Mouse (Mus musculus): ENCODE results near the gene Tmem242. TPM values are rescaled to one million over a fixed set of nuclear protein-coding genes. Genes with fewer than 3 reads are reported as not detected.
"Not testable (repeated sequence)": the region's sequence is repeated elsewhere in the genome, so short reads cannot be mapped to it uniquely, and the experiment has no call there.

Gene Tmem242
- total and polyA plus RNA-seq, 3 experiments: 68.9 to 83.1 (median 80.4) TPM

GRCm38 (mm10) chr17:5443260-5443659 lies 3.2 kb upstream of the Tmem242 start:
- Histone ChIP-seq H3K9ac (ENCODE audit: insufficient read depth, low read depth) (no peak overlapping the region), H3K4me2 (ENCODE audit: insufficient read depth, low read depth, poor library complexity, severe bottlenecking) (no peak overlapping the region), H3K9me3 (replicated peaks; ENCODE audit: low read length) (peaks cover 3% of the 10 kb centered on the region), H3K27me3 (replicated peaks) (peaks cover 11% of the 10 kb centered on the region), H3K4me1 (ENCODE audit: control insufficient read depth in 1 of 2, insufficient read depth in 2 of 2) (peaks cover 3 to 23% of the 10 kb centered on the region in 2 experiments; a peak in 3 of 4 replicates), H3K27ac (ENCODE audit: insufficient read depth, low read depth) (no peak overlapping the region), H3K79me2 (replicated peaks; ENCODE audit: control insufficient read depth, extremely low read depth, insufficient read depth, poor library complexity, severe bottlenecking) (peaks cover 6% of the 10 kb centered on the region; the same call in 1 of the 2 replicates), H3K36me3 (replicated peaks in 1 of 2; ENCODE audit: control insufficient read depth in 1 of 2, insufficient read depth in 1 of 2, low read length in 1 of 2) (peaks cover 0 to 6% of the 10 kb centered on the region in 2 experiments), H3K4me3 (replicated peaks in 1 of 3; ENCODE audit: low read depth in 2 of 3, low read length in 2 of 3, poor library complexity in 1 of 3) (no peak overlapping the region)
- no peak for TF ChIP-seq USF1 (IDR thresholded peaks at IDR 0.05; ENCODE audit: low read depth, low read length)
- TF ChIP-seq POLR2A (IDR thresholded peaks at IDR 0.05; ENCODE audit: low read depth, low read length): no peak
- TF ChIP-seq ZC3H11A (IDR thresholded peaks at IDR 0.05; ENCODE audit: low read depth, low read length): no peak
- TF ChIP-seq CHD1 (IDR thresholded peaks at IDR 0.05; ENCODE audit: low read depth, low read length): no peak
- dilution Hi-C loops (cut with MboI; ENCODE audit: extremely low pct_ligation_motif_present, extremely low pct_unique_long_range_greater_than_20kb, low sequenced_read_pairs): no loop called here
- in situ Hi-C loops (cut with MboI; ENCODE audit: low pct_ligation_motif_present, low pct_unique_long_range_greater_than_20kb, low sequenced_read_pairs): loop anchor here (25.0 kb wide), 2 partner anchors 469 to 569 kb away; no protein-coding TSS in a partner anchor
- DNase-seq (ENCODE audit: extremely low read depth): no peak

GRCm38 (mm10) chr17:5442403-5442802 lies 2.3 kb upstream of the Tmem242 start:
- H3K9me3 ChIP-seq (replicated peaks; ENCODE audit: low read length); H3K27me3 ChIP-seq (replicated peaks); H3K79me2 ChIP-seq (replicated peaks; ENCODE audit: control insufficient read depth, extremely low read depth, insufficient read depth, poor library complexity, severe bottlenecking); dilution Hi-C loops (cut with MboI; ENCODE audit: extremely low pct_ligation_motif_present, extremely low pct_unique_long_range_greater_than_20kb, low sequenced_read_pairs); H3K4me3 ChIP-seq (replicated peaks in 1 of 3; ENCODE audit: low read depth in 2 of 3, low read length in 2 of 3, poor library complexity in 1 of 3); H3K9ac ChIP-seq (ENCODE audit: insufficient read depth, low read depth); H3K4me2 ChIP-seq (ENCODE audit: insufficient read depth, low read depth, poor library complexity, severe bottlenecking); H3K27ac ChIP-seq (ENCODE audit: insufficient read depth, low read depth): not testable (repeated sequence)
- Histone ChIP-seq H3K4me1 (ENCODE audit: control insufficient read depth in 1 of 2, insufficient read depth in 2 of 2) (peaks cover 3 to 31% of the 10 kb centered on the region in 2 experiments; a peak in 3 of 4 replicates), H3K36me3 (replicated peaks in 1 of 2; ENCODE audit: control insufficient read depth in 1 of 2, insufficient read depth in 1 of 2, low read length in 1 of 2) (peaks cover 7 to 14% of the 10 kb centered on the region in 2 experiments)
- in situ Hi-C loops (cut with MboI; ENCODE audit: low pct_ligation_motif_present, low pct_unique_long_range_greater_than_20kb, low sequenced_read_pairs): loop anchor here (25.0 kb wide), 2 partner anchors 470 to 570 kb away; no protein-coding TSS in a partner anchor
- TF ChIP-seq TCF12 (IDR thresholded peaks at IDR 0.05; ENCODE audit: low read depth, low read length) (0 out of 2 replicates have a peak, but pooled peaks have one; percentile 26), EP300 (IDR thresholded peaks at IDR 0.05; ENCODE audit: low read length) (peak; percentile 26; the same call in 1 of the 2 replicates)
- peak; percentile 13 for DNase-seq (ENCODE audit: extremely low read depth)

GRCm38 (mm10) chr17:5439831-5440158 lies 264 bp downstream of the Tmem242 start:
- dilution Hi-C loops (cut with MboI; ENCODE audit: extremely low pct_ligation_motif_present, extremely low pct_unique_long_range_greater_than_20kb, low sequenced_read_pairs): no loop called here
- Histone ChIP-seq H3K36me3 (replicated peaks in 1 of 2; ENCODE audit: control insufficient read depth in 1 of 2, insufficient read depth in 1 of 2, low read length in 1 of 2) (peaks cover 14 to 32% of the 10 kb centered on the region in 2 experiments), H3K27me3 (replicated peaks) (peaks cover 3% of the 10 kb centered on the region), H3K27ac (ENCODE audit: insufficient read depth, low read depth) (no peak overlapping the region), H3K4me2 (ENCODE audit: insufficient read depth, low read depth, poor library complexity, severe bottlenecking) (peak overlapping the region; percentile 100), H3K4me3 (replicated peaks in 1 of 3; ENCODE audit: low read depth in 2 of 3, low read length in 2 of 3, poor library complexity in 1 of 3) (peak overlapping the region; percentile 72 to 91 (median 72)), H3K4me1 (ENCODE audit: control insufficient read depth in 1 of 2, insufficient read depth in 2 of 2) (peaks cover 3 to 31% of the 10 kb centered on the region in 2 experiments; a peak in 3 of 4 replicates), H3K9me3 (replicated peaks; ENCODE audit: low read length) (peaks cover 3% of the 10 kb centered on the region), H3K9ac (ENCODE audit: insufficient read depth, low read depth) (peak overlapping the region; percentile 95), H3K79me2 (replicated peaks; ENCODE audit: control insufficient read depth, extremely low read depth, insufficient read depth, poor library complexity, severe bottlenecking) (peaks cover 9% of the 10 kb centered on the region; the same call in 1 of the 2 replicates)
- TF ChIP-seq TBP (conservative IDR thresholded peaks at IDR 0.05; ENCODE audit: low read depth, low read length) (no peak), PAX5 (IDR thresholded peaks at IDR 0.05; ENCODE audit: low read length) (no peak), CTCF (conservative IDR thresholded peaks at IDR 0.05 in 1 of 2, IDR thresholded peaks at IDR 0.05 in 1 of 2; ENCODE audit: low read depth in 2 of 2, low read length in 2 of 2) (no peak), ELF1 (IDR thresholded peaks at IDR 0.05; ENCODE audit: low read depth, low read length) (no peak), CHD2 (IDR thresholded peaks at IDR 0.05; ENCODE audit: low read length) (no peak), RCOR1 (conservative IDR thresholded peaks at IDR 0.05; ENCODE audit: low read depth, low read length) (no peak), MXI1 (IDR thresholded peaks at IDR 0.05; ENCODE audit: low read depth, low read length) (no peak)
- DNase-seq (ENCODE audit: extremely low read depth): no peak
- in situ Hi-C loops (cut with MboI; ENCODE audit: low pct_ligation_motif_present, low pct_unique_long_range_greater_than_20kb, low sequenced_read_pairs): loop anchor here (5.0 to 25.0 kb wide), 3 partner anchors 308 to 573 kb away; no protein-coding TSS in a partner anchor
